Mouse (Mus musculus) heart, postnatal 14 days (tissue): ENCODE measurements around the gene Cma1. TPM values are rescaled to one million over a fixed set of nuclear protein-coding genes. Genes with fewer than 3 reads are reported as not detected.

ENCODE experiments used
- DNase-seq, 2 experiments: peaks; one replicate each; pipeline ENCODE4 v3.0.0; 2021 to 2022
- intact Hi-C: fragments of 180-260 bp; cut with DNase I; formaldehyde crosslinking; loops from one replicate; pipeline ENCODE4 v1.15.1; 2025
- total RNA-seq, 2 experiments: library from RNA; stranded (reverse); gene quantifications; 2 replicates each; pipeline ENCODE4 v1.2.3; 2021

Gene Cma1
- total RNA-seq, 2 experiments from 2014 or later: 4.4 to 5.1 TPM

GRCm38 (mm10) chr14:55897671-55898070, 46.8 kb downstream of the Cma1 start:
- intact Hi-C loops: no loop called here

More at GRCm38 (mm10) chr14:55897671-55898070, 46.8 kb downstream of the Cma1 start:
- DNase-seq: no peak

Other genes with a start within 250 kb of the Cma1 start
- under 1 TPM; 0.29 TPM for gene Tgm1, start 230.7 kb downstream of the Cma1 start, total RNA-seq
- gene Rabggta, start 222.4 kb downstream of the Cma1 start, total RNA-seq: 10 to 100 TPM; 11.4 to 13.7 TPM
- 10 to 100 TPM; 54.6 to 56.2 TPM for gene Dhrs1, start 199.0 kb downstream of the Cma1 start, total RNA-seq
- 10 to 100 TPM; 11.2 to 11.4 TPM for gene Nop9, start 199.0 kb downstream of the Cma1 start, total RNA-seq
- 1 to 10 TPM in 1 of 2 experiments, under 1 TPM in 1; 1.00 to 1.0 TPM for gene Cideb, start 186.2 kb downstream of the Cma1 start, total RNA-seq
- gene Ltb4r2, start 183.2 kb downstream of the Cma1 start, total RNA-seq: under 1 TPM; 0.12 to 0.17 TPM
- under 1 TPM; 0.37 to 0.60 TPM for gene Ltb4r1, start 178.7 kb downstream of the Cma1 start, total RNA-seq
- gene Adcy4, start 160.6 kb downstream of the Cma1 start, total RNA-seq: 10 to 100 TPM; 19.8 to 21.1 TPM
- 1 to 10 TPM; 4.4 to 6.1 TPM for gene Ripk3, start 155.8 kb downstream of the Cma1 start, total RNA-seq
- gene Nfatc4, start 121.5 kb downstream of the Cma1 start, total RNA-seq: 1 to 10 TPM; 7.0 to 9.2 TPM
- gene Nynrin, start 90.7 kb downstream of the Cma1 start, total RNA-seq: 10 to 100 TPM; 13.6 to 15.8 TPM
- under 1 TPM; 0.10 TPM for gene Cbln3, start 60.3 kb downstream of the Cma1 start, total RNA-seq
- gene Khnyn, start 59.7 kb downstream of the Cma1 start, total RNA-seq: 10 to 100 TPM; 13.4 to 14.3 TPM
- 10 to 100 TPM; 71.5 to 78.4 TPM for gene Sdr39u1, start 44.4 kb downstream of the Cma1 start, total RNA-seq
- gene Cma2, start 6.3 kb upstream of the Cma1 start, total RNA-seq: not detected
- not detected for gene Mcpt1, start 73.3 kb upstream of the Cma1 start, total RNA-seq
- not detected for gene Mcpt9, start 85.8 kb upstream of the Cma1 start, total RNA-seq
- not detected for gene Mcpt2, start 97.4 kb upstream of the Cma1 start, total RNA-seq
- 1 to 10 TPM; 2.8 to 3.2 TPM for gene Mcpt4, start 117.6 kb upstream of the Cma1 start, total RNA-seq
- not detected for gene Mcpt8, start 140.6 kb upstream of the Cma1 start, total RNA-seq
- gene Ctsg, start 157.9 kb upstream of the Cma1 start, total RNA-seq: not detected
- not detected for gene Gzme, start 175.9 kb upstream of the Cma1 start, total RNA-seq
- gene Gzmd, start 187.9 kb upstream of the Cma1 start, total RNA-seq: not detected
- not detected for gene Gzmg, start 214.9 kb upstream of the Cma1 start, total RNA-seq
- not detected for gene Gzmn, start 229.9 kb upstream of the Cma1 start, total RNA-seq